Mouse (Mus musculus): ENCODE data around the gene Gm12117. TPM values are rescaled to one million over a fixed set of nuclear protein-coding genes. Genes with fewer than 3 reads are reported as not detected.

Gene Gm12117
- polyA plus RNA-seq (2016; fragmentation: Nextera tagmentation; extraction: Ambion mirVana): not detected in 2 replicates

DNA sequence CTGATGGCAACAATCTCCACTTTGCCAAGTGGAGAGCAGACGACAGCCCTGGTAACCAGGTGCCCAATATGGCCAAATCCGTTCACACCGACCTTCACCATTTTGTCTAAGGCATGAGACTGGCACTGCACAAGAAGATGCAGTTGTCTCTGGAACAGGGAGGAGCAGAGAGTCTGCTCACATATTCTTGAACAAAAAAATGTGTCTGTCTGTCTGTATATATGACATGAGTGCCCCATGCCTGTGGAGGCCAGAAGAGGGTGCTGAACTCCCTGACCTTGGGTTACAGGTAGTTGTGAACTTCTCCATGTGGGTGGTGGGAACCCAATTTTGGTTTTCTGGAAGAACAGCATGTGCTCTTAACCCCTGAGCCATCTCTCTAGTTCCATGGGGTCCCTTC, at the start of gene Gm12117:
Gene Gm12117, minus strand, starts transcription at position 101 of the 400 bp plus-strand sequence.
- whole genome bisulfite sequencing: 89% methylated on average over 3 of the region's 3 CpGs
- peaks cover 10% of the 10 kb centered on the region; the same call in 1 of the 2 replicates for H3K36me3 ChIP-seq

DNA sequence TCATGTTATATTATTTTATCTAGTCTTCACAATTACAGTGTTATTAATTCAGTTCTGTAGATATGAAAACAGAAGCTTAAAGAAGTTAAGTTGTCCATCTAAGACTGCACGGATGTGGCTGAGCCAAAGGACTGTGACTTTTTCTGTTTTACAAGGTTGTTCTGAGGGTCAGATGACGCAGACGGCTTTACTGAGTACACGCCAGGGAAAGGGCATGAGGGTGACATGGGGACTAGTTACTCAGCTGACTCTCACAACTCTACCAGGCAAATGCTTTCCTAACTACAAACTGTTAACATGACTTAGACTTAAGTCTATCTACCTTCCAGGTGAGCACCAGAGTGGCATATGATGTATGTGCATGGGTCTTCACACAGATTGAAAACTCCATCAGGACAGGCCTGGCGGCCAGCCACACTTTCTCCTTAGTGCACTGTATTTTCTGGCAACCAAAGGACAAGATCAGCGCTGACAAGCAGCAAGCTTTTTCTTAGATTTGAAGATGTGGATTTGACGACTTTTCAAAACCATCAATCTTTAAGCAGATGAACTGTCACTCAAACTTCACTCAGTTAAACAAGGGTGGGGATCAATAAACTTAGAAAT, 42.6 kb upstream of the Gm12117 start:
- Histone ChIP-seq H3K27me3 (ENCODE audit: insufficient read depth, poor library complexity, severe bottlenecking) (no peaks in the 10 kb centered on the region), H3K9me3 (no peaks in the 10 kb centered on the region), H3K4me1 (replicated peaks) (no peaks in the 10 kb centered on the region), H3K36me3 (no peaks in the 10 kb centered on the region), H3K4me3 (no peak overlapping the region), H3K27ac (no peak overlapping the region)
- no peak for DNase-seq (ENCODE audit: low spot score)
- WGBS: 92% methylated on average over 7 of the region's 7 CpGs

More for the DNA sequence above, at the start of gene Gm12117:
- DNase-seq (ENCODE audit: low spot score): no peak
- Histone ChIP-seq H3K4me3 (no peak within 1 kb of the TSS), H3K9me3 (no peaks in the 10 kb centered on the region), H3K27me3 (ENCODE audit: insufficient read depth, poor library complexity, severe bottlenecking) (no peaks in the 10 kb centered on the region), H3K4me1 (replicated peaks) (no peaks in the 10 kb centered on the region), H3K27ac (no peak within 1 kb of the TSS)

DNA sequence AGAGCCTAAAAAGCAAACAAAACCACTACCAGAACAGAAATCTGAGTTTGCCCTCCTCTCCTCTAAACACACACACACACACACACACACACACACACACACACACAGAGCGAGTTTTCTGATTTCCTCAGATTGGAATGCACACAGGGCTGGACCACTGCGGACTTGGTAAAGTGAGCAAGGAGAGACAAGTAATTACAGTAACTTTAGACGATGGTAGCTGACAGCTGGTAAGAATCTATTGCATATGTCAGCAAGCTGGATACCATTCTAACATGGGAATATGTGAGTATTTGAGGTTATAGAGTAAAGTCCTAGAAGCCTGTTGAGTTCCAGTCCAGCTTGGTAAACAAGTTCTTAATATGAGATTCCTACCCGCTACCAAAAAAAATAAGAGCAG, 33.0 kb upstream of the Gm12117 start:
- H3K4me3 ChIP-seq: no peak overlapping the region
- H3K9me3 ChIP-seq: no peaks in the 10 kb centered on the region
- DNase-seq (ENCODE audit: low spot score): no peak
- no peaks in the 10 kb centered on the region for H3K4me1 ChIP-seq (replicated peaks)
- no peaks in the 10 kb centered on the region for H3K36me3 ChIP-seq
- H3K27ac ChIP-seq: no peak overlapping the region
- 81% methylated on average over 4 of the region's 4 CpGs for WGBS
- H3K27me3 ChIP-seq (ENCODE audit: insufficient read depth, poor library complexity, severe bottlenecking): no peaks in the 10 kb centered on the region

DNA sequence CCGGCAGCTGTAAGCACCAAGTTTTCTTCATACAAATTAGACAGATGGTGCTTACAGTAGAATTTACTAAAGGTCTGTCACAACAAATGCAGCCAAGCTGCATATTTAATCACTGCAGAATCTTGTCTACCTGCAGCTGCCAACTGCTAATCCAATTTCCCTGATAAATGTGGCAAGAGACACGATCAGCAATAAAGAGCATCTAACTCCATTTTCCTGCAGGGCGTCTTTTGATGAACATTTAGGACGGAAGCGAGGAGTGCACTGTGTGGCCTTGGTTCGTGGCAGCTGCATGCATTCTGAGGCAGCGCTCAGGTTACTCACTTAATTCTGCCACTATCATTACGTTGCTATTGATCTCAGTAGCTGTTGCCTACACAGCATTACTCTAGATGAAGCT, 24.3 kb upstream of the Gm12117 start:
- no peaks in the 10 kb centered on the region for H3K27me3 ChIP-seq (ENCODE audit: insufficient read depth, poor library complexity, severe bottlenecking)
- no peak overlapping the region for H3K27ac ChIP-seq
- no peaks in the 10 kb centered on the region for H3K36me3 ChIP-seq
- peaks cover 14% of the 10 kb centered on the region for H3K4me1 ChIP-seq (replicated peaks)
- 65% methylated on average over 8 of the region's 8 CpGs for WGBS
- DNase-seq (ENCODE audit: low spot score): no peak
- no peaks in the 10 kb centered on the region for H3K9me3 ChIP-seq
- H3K4me3 ChIP-seq: no peak overlapping the region

DNA sequence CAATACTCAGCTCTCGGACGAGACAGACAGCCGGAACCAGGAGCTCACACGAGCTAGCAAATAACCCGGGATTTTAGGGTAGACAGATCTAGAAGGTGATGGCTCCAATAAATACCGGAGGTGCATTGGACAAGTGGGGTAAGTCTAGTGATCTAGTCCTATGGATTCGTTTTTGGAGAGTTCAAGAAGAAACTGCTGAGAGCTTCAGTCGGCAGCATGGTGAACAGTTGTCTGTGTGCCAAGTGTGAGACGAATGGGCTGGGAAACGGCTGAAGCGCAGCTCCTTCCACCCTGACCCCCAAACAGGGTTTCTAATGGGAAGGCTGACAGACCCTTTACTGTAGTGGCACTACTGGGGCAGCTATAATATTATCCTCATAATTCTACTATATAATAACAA, 22.8 kb upstream of the Gm12117 start:
- Histone ChIP-seq H3K9me3 (no peaks in the 10 kb centered on the region), H3K36me3 (no peaks in the 10 kb centered on the region), H3K4me3 (no peak overlapping the region), H3K27me3 (ENCODE audit: insufficient read depth, poor library complexity, severe bottlenecking) (no peaks in the 10 kb centered on the region), H3K4me1 (replicated peaks) (peaks cover 14% of the 10 kb centered on the region), H3K27ac (no peak overlapping the region)
- WGBS: 75% methylated on average over 11 of the region's 11 CpGs
- no peak for DNase-seq (ENCODE audit: low spot score)

DNA sequence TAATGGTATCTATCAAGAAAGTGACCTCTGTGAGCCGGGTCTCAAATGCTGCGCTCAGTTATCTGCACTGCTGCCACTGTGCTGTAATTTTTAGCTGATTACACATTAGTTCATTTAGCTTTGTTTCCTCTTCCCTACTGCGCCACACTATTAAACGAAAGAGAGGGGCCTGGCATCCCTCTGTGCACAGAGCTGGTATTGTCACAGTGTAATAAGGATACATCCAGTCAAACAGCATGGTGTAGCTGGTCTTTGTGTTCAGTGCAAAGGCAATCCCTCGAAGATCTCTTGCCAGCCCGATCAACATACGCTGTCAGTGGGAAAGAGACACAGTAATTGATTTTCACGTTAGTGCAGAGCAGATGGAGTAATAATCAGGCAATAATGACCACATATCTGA, 20.6 kb upstream of the Gm12117 start:
- no peak overlapping the region for H3K27ac ChIP-seq
- 60% methylated on average over 8 of the region's 8 CpGs for WGBS
- no peak for DNase-seq (ENCODE audit: low spot score)
- no peaks in the 10 kb centered on the region for H3K9me3 ChIP-seq
- no peaks in the 10 kb centered on the region for H3K27me3 ChIP-seq (ENCODE audit: insufficient read depth, poor library complexity, severe bottlenecking)
- peaks cover 18% of the 10 kb centered on the region for H3K4me1 ChIP-seq (replicated peaks)
- no peaks in the 10 kb centered on the region for H3K36me3 ChIP-seq
- no peak overlapping the region for H3K4me3 ChIP-seq

DNA sequence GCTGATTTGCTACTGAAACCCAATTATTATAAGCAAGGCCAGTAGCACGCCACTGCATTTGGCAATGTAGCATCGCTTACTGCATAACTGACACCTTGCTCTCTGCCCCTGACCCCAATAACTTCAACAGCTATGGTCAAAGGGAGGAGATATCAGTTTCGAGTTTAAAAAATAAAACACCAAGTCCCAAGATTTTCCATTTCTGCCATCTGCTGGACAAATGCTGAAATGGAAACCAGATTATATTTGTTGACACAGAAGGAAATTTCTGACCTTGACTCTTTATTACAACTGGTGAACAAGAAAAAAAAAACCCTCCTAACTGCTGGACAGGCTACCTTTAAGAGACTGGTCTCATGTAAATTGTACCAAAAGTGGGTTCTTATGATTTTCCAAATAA, 18.9 kb upstream of the Gm12117 start:
- WGBS: 53% methylated on average over 3 of the region's 3 CpGs
- Histone ChIP-seq H3K4me1 (replicated peaks) (peaks cover 19% of the 10 kb centered on the region), H3K36me3 (no peaks in the 10 kb centered on the region), H3K27me3 (ENCODE audit: insufficient read depth, poor library complexity, severe bottlenecking) (no peaks in the 10 kb centered on the region), H3K4me3 (no peak overlapping the region), H3K27ac (no peak overlapping the region), H3K9me3 (no peaks in the 10 kb centered on the region)
- no peak for DNase-seq (ENCODE audit: low spot score)

DNA sequence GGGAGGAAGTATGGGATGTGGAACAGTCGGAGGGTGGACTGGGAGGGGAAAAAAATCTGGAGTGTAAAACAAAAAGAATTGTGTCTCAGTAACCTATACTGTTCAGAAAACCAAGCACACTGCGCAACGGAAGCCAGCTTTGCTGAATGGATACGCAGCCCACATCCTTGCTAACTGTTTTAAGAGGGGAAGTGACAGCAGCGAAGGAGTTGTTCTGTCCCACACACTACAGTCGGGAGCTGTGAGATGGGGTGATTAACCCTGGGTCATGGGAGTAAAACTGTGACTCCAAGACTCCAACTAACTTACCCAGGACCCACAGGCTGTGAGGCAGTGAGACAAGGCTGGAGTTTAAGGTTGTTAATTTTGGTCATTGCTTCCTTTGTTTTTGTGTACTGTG, 17.5 kb upstream of the Gm12117 start:
- DNase-seq (ENCODE audit: low spot score): no peak
- Histone ChIP-seq H3K27ac (no peak overlapping the region), H3K9me3 (no peaks in the 10 kb centered on the region), H3K36me3 (no peaks in the 10 kb centered on the region), H3K27me3 (ENCODE audit: insufficient read depth, poor library complexity, severe bottlenecking) (no peaks in the 10 kb centered on the region), H3K4me1 (replicated peaks) (peaks cover 11% of the 10 kb centered on the region; the same call in 1 of the 2 replicates), H3K4me3 (no peak overlapping the region)
- 80% methylated on average over 6 of the region's 6 CpGs for WGBS

DNA sequence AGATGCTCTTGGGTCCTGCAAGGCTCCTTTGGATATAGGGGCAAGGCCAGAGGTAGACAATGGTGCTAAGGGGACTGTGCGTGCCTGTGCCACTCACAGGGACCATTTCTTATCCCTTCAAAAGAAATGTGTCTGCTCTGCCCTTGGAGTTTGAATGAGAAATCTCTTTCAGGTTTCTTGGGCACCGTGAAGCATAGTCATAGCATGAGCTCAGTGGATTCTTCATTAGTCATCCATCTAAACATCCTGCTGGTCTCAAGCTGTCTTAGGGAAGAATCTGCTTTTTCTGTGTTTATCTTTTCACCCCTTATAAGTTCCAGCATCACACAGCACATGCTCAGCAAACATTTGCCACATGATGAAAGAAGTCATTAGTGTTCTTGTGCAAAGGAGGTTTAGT, 2.0 kb upstream of the Gm12117 start:
- no peaks in the 10 kb centered on the region for H3K27me3 ChIP-seq (ENCODE audit: insufficient read depth, poor library complexity, severe bottlenecking)
- no peak for DNase-seq (ENCODE audit: low spot score)
- H3K4me1 ChIP-seq (replicated peaks): no peaks in the 10 kb centered on the region
- H3K36me3 ChIP-seq: peaks cover 10% of the 10 kb centered on the region; the same call in 1 of the 2 replicates
- H3K4me3 ChIP-seq: no peak overlapping the region
- no peak overlapping the region for H3K27ac ChIP-seq
- H3K9me3 ChIP-seq: no peaks in the 10 kb centered on the region
- WGBS: 90% methylated on average over 2 of the region's 2 CpGs

DNA sequence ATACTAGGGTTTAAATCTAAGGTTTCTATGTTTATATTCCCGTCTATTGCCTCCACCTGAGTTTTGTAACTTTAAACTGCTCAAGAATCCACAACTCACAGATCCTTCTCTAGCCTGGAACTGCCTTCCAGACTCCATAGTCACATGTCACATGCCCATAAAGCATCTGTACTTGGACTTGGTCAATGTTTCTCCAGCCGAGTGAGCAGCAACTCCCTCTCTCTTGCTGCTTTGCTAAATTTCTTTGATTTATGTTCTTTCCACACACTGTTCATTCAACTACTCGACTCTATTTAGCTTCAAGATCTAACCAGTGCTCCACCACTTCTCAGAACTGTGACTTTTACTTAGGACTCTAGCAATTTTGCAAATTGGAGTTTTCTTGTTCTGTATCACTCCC, 1.7 kb downstream of the Gm12117 start:
- H3K27ac ChIP-seq: no peak overlapping the region
- no peaks in the 10 kb centered on the region for H3K4me1 ChIP-seq (replicated peaks)
- 85% methylated on average over 3 of the region's 3 CpGs for WGBS
- H3K4me3 ChIP-seq: no peak overlapping the region
- DNase-seq (ENCODE audit: low spot score): no peak
- H3K36me3 ChIP-seq: peaks cover 10% of the 10 kb centered on the region; the same call in 1 of the 2 replicates
- no peaks in the 10 kb centered on the region for H3K9me3 ChIP-seq
- H3K27me3 ChIP-seq (ENCODE audit: insufficient read depth, poor library complexity, severe bottlenecking): no peaks in the 10 kb centered on the region

DNA sequence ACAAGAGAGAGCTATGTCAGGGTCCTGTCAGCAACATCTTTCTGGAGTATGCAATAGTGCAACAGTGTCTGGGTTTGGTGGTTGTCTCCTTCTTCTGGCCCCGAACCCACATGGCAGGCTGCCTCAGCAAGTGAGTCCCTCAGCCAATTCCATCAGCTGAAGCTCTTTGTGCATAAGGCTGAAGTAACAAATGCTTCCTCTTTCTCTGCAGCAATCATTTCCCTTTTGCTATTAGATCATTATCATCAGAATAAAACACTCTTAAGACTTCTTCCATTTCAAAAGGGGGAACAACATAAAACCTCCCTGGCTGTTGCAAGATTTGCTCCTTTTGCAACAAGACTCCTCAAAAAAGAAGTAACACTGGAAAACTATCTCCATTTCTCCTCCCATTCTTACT, 2.2 kb downstream of the Gm12117 start:
- Histone ChIP-seq H3K9me3 (no peaks in the 10 kb centered on the region), H3K4me1 (replicated peaks) (no peaks in the 10 kb centered on the region), H3K4me3 (no peak overlapping the region), H3K27ac (no peak overlapping the region), H3K36me3 (peaks cover 10% of the 10 kb centered on the region; the same call in 1 of the 2 replicates), H3K27me3 (ENCODE audit: insufficient read depth, poor library complexity, severe bottlenecking) (no peaks in the 10 kb centered on the region)
- no peak for DNase-seq (ENCODE audit: low spot score)
- 83% methylated on average over 1 of the region's 1 CpGs for WGBS

DNA sequence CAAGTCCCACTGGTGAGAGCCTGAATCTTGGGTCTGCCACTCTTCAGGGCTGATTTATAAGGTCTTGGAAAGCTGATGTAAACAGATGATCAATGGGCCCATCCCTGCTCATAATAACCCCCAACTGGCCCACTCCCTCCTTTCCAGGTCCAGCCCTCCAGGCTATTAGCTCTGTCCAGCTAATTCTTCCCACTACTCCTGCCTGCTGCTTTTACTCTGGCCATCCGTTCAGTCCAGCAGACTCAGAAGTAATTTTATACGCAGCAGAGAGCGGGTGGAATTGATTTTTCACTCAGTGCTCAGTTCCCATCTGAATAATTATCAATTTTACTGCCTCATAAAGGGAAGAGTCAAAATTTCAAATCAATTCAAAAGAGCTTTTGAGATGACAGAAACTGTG, 36.2 kb downstream of the Gm12117 start:
- H3K27ac ChIP-seq: no peak overlapping the region
- H3K36me3 ChIP-seq: no peaks in the 10 kb centered on the region
- DNase-seq (ENCODE audit: low spot score): no peak
- no peaks in the 10 kb centered on the region for H3K9me3 ChIP-seq
- H3K4me1 ChIP-seq (replicated peaks): no peaks in the 10 kb centered on the region
- WGBS: 75% methylated on average over 3 of the region's 3 CpGs
- H3K27me3 ChIP-seq (ENCODE audit: insufficient read depth, poor library complexity, severe bottlenecking): no peaks in the 10 kb centered on the region
- no peak overlapping the region for H3K4me3 ChIP-seq

DNA sequence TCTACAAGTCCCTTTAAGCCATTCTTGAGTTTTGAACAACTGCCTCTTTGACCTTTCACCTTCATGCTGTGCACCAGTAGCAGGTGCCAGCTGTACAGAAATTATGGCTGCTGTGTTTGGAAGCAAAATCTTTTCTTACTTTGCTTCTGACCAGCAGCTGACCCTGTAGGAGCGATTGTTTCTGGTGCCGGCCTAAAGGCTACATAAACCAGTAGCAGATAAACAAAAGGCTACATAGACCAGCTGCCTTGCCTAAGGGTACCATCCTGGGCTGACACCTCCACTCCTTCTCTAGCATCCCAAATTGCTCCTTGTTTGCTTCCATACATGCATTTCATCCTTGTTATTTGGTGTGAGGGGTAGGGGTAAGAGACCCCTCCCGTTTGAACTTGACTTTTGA, 42.4 kb downstream of the Gm12117 start:
- H3K4me1 ChIP-seq (replicated peaks): peaks cover 13% of the 10 kb centered on the region
- H3K36me3 ChIP-seq: no peaks in the 10 kb centered on the region
- H3K9me3 ChIP-seq: no peaks in the 10 kb centered on the region
- 51% methylated on average over 3 of the region's 3 CpGs for WGBS
- H3K27me3 ChIP-seq (ENCODE audit: insufficient read depth, poor library complexity, severe bottlenecking): no peaks in the 10 kb centered on the region; the same call in 1 of the 2 replicates
- no peak overlapping the region for H3K4me3 ChIP-seq
- H3K27ac ChIP-seq: no peak overlapping the region
- peak; percentile 28 for DNase-seq (ENCODE audit: low spot score)

DNA sequence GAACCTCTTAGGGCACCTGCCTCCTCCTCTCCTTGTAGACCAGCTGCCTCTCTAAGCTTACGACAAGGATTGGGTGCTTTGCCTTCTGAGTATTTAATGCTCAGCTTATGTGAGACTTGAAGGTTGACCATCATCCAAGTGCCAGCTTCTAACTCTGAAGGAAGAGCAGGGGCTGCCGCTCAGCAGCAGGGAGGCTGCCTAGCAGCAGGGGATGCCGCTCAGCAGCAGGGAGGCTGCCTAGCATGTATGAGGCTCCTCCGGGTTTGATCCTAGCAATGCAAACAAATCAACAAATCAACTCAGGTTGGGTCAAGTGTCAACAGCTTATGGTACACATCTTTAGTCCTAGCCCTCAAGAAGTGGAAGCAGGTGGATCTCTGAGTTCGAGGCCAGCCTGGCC, 44.5 kb downstream of the Gm12117 start:
- no peaks in the 10 kb centered on the region for H3K36me3 ChIP-seq
- no peak overlapping the region for H3K27ac ChIP-seq
- no peaks in the 10 kb centered on the region for H3K9me3 ChIP-seq
- H3K27me3 ChIP-seq (ENCODE audit: insufficient read depth, poor library complexity, severe bottlenecking): no peaks in the 10 kb centered on the region; the same call in 1 of the 2 replicates
- no peak for DNase-seq (ENCODE audit: low spot score)
- peaks cover 13% of the 10 kb centered on the region for H3K4me1 ChIP-seq (replicated peaks)
- H3K4me3 ChIP-seq: no peak overlapping the region
- 61% methylated on average over 5 of the region's 5 CpGs for WGBS
